Mouse (Mus musculus) embryo, embryonic 9.5 days (tissue): Measurements from ENCODE around the gene Armc3.

ENCODE experiments used
- DNase-seq: peaks from one replicate; pipeline ENCODE4 v3.0.0-alpha.2; 2017; ENCODE audit errors: extremely low spot score

Armc3 gene

DNA sequence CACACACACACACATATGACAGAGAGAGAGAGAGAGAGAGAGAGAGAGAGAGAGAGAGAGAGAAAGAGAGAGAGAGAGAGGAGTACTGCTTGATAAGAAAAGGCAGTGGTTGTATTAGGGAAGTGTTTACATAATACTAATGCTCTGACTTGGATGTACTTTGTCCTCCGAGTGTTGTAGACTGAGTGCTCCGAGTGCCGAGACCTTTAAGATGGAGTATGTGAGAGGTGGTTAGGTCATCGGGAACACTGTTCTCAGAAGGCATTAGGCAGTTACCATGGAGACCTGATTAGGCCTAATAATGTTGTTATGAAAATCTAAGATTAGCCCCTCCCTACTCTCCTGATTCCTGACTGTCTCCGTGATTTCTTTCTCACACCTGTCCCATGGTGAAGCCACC lies 151.1 kb downstream of the Armc3 start:
- DNase-seq = no peak

DNA sequence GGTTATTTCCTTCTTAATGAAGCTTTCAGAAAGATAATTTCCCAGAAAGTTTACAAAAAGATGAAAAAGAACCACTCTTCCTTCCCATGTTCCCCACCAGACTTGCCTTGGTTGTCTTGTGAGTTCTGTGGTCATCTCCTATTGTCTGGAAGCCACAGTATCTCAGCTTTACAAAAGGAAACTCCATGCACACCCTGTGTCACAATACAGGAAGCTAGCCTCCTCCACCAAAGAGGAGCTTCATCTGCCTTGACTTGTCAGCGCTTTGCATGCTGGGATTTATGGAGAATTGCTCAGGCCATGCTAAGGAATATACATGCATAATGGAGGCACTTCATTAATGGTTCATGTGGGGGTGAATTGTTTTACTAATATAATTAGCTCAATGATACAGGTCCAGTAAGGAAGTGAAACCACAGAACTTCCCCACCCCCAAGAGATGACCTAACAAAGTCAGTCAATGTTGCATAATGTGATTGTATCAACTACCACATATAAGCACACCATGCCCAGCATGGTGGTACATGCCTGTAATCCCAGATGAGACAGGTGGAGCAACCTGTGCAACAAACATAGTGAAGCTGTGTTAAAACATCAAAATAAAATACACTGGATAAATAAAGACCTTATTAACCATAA lies 152.6 kb downstream of the Armc3 start:
- no peak for DNase-seq

DNA sequence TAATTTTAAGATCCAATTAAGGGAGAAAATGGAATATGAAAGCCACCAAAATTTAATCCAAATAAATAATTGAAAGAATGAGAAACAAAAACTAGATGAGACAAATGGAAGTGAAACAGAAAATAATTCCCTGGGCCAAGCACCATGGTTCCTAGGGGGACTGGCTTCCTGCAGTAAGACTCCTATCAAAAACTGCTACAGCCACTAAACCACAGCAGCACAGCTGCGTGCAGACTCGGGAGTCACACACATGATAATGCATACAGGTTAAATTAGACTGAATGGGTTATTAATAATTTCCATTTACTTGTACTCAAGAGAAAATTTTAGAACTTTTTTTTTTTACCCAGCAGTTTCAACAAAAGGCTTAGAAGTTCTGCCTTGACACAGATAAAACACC lies 154.1 kb downstream of the Armc3 start:
- no peak for DNase-seq
